Mouse (Mus musculus) embryo, embryonic 10.5 days (tissue): ENCODE measurements at regions not wholly inside any gene's neighbourhood (a gene's known extent, or its start where the extent isn't known, plus 50 kb on each side); places are given as distances from the start of the nearest gene placed in this dataset.

Experiments used
- DNase-seq: peaks from one replicate; pipeline ENCODE4 v3.0.0-alpha.2; 2015; ENCODE audit warnings: low spot score

DNA sequence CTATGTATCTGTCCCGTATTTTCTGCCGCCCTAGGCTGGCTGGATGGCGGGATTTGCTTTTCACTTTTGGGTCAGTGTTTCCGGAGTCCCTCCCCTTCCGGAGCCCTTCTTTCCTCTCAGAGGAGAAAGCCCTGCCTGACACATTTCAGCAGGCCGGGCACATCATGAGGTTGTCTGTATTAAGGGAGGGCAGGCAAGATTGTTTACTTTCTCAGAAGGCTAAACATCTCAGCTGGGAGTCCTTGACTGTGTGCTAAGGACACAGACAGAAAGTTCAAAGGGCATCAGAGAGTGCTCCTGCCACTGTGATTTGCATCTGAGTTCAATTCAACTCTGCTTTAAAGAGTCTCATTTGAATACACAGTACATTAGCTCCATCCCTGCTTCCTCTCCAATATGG, 218.8 kb upstream of the Pard3b start:
- DNase-seq, result peak; percentile 42

DNA sequence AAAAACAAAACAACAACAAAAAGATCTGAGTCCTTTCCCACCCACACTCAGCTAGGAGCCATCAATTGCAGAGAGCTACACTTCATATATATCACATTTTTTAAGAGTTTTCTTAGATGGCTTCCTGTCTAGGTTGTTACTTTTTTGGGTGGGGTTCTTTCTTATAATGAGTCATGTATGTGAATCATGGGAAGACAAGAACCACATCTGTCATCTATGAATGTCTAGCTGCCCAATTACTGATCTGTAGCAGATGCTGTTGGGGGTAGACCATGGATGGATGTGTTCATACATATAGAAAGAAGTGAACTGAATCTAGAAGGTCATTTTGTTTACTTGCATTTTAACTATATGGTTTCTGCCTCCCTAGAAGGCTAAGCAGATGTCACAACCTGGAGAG, 215.4 kb upstream of the Pard3b start:
- DNase-seq, result no peak

GRCm38 (mm10) chr1:61428706-61429501, 209.7 kb upstream of the Pard3b start:
- no peak for DNase-seq

DNA sequence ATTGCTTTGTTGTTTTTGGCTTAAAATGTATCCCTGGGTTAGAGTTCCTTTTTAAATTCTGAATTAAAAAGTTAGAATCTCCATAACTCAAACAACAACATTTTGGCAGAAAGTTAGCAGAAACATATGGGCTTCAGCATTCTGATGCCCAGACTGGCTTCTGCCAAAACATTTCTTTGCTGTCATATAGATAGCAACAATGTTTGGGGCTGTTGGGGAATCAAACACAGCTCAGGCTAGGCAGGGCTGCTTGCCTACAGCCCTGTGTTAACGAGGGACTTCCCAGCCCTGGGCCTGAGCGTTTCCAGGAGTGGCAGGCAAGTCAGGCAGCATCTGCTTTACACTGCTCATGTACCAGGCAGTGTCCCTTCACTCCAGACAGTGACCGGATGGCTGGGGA, 201.0 kb upstream of the Pard3b start:
- no peak for DNase-seq

DNA sequence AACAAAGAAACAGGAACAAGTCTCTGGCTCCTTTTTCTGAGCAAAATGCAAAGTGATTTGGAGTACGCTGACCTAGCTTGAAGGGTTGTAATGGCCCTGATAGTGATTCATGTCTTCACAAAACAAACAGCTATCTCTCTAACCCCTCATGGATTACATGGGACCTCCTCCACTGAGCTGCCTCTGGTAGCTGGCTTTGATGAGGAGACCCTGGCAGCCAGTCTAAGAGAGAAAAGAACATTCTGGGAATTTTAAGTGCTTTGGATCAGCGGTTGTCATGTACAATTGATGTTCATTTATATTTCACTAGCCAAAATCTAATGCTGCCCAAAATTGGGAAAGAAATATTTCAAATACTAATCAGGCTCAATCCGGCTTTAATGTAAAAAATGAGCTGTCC, 177.2 kb upstream of the Pard3b start:
- no peak for DNase-seq

GRCm38 (mm10) chr1:61470617-61471214, 167.9 kb upstream of the Pard3b start:
- DNase-seq, result no peak

DNA sequence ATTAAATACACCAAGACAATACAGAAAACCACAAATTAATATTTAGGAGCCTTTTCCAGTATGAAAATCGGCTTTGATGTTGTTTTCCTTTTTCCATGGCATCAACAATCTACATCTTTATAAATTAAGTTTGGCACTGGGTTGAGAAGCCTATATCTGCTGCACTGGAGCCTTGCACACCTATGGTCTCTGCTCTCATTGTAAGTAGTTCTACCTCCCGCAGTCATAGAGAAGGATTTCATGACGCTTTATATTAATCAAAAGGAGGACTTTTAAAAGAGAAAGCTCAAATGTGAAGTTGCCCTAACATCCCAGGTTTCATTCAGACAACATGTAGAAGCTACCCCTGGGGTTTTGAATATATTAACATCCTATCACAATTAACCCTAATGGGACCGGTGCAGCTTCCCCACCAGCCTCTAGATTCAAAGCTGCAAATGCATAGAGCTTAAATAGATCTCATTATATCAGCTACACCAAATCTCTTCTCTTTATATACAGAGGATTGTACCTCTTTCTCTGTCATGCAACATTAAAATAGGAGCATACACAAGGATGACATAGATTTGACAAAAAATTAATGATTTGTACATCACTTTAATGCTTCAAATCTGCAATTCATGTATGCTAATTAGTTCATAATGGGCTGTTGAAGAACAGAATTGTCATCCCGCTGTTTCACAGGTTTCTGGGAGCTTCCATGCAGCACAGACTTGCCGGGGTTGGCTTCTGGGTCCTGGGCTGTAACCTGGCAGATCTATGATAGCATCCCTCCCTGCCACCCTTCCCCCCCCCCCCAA, 166.6 kb upstream of the Pard3b start:
- no peak for DNase-seq

GRCm38 (mm10) chr1:61472579-61473242, 165.9 kb upstream of the Pard3b start:
- DNase-seq, result no peak

GRCm38 (mm10) chr1:61485459-61485858, 153.2 kb upstream of the Pard3b start:
- DNase-seq, result no peak

DNA sequence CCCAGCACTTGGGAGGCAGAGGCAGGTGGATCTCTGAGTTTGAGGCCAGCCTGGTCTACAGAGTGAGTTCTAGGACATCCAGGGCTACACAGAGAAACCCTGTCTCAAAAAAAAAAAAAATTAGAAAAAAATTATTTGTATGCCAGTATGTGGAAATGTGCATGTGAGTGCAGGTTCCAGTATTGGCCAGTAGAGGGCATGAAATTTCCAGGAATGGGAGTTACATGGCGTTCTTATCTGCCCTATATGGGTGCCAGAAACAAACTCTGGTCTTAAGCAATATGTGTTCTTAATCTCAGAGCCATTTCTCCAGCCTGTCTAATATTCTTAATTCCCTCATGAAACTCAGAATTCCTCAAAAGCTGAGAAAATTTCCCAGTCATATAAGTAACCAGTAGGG, 113.7 kb upstream of the Pard3b start:
- DNase-seq, result no peak

GRCm38 (mm10) chr1:61525881-61526280, 112.7 kb upstream of the Pard3b start:
- DNase-seq, result no peak

- DNase-seq, result no peak
Observed at GRCm38 (mm10) chr1:61528757-61529156, 109.9 kb upstream of the Pard3b start.

- DNase-seq, result peak; percentile 72
Observed at GRCm38 (mm10) chr1:61530166-61530565, 108.5 kb upstream of the Pard3b start.

DNA sequence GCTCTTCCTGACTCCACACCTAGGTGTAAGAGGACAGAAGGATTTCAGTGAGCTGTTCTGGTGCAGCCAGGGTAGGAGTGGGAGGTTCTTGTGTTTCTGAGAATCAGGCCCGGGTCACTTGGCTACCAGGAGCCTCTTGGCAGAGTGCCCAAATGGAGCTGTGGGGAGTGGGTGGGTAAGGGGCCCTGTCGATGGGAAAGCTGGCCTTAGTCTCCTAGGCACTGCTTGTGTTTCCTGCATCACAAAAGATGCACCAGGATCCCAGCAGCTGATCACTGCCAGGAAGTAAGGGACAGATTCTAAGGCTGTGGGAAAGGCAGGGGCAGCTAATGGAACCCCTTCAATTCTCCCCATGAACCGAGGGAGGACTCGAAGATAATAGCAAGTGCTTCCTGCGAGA, 107.1 kb upstream of the Pard3b start:
- DNase-seq, result no peak

DNA sequence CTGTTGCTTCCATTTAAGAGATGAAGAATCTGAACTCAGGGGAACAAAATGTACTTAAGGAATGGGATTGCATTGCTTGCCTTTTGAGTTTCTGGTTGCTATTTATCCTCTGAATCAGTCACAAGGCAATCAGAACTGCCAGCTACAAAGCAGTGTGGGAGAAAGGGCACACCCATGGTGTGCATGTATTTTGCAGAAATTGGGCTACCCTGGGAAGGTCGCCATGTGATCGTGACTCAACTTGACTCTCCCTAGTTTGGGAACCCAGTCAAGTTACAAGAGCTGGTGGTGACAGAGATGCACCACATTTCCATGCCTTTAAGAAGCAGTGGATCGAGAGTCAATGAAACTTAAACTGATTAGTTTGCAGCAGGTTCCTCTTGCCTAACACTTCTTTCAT, 98.5 kb upstream of the Pard3b start:
- no peak for DNase-seq

DNA sequence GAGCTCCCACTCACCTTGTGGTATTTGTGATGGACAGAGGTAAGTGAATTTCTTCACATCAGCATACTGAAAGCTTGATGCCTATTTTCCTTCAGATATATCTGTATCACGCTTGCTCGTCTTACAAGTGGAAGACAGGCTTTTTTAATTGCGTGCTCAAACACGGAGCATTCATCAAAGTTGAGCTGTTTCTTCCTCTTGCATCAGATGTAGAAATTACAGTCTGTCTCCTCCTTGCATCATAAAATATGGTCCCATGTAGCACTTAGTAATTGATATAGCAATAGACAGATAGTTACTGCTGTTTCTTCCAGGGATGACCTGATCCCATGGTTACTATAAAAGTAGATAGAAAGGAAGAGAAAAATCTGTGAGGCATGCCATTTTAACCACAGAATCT, 97.5 kb upstream of the Pard3b start:
- DNase-seq, result no peak

GRCm38 (mm10) chr1:61552577-61553517, 85.8 kb upstream of the Pard3b start:
- no peak for DNase-seq

- no peak for DNase-seq
Observed at GRCm38 (mm10) chr1:61559514-61559913, 79.1 kb upstream of the Pard3b start.

DNA sequence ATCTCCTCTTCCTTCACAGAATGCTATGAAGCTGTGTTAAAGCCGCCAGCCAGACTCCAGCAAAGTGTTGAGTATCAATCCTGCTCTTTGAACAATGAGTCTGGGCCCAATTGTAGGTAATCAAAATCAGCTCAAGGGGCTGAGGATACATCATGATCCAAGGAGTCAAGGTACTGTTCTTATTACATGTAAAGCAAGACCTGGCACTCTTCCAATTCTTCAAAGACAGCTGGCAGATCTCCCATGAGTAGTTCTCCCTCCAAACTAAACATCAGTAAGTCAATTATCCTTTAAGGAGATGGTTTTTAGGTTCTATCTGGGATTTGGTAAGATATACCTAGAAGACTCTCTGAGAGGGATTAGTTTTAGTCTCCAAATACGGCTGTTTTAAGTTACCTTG, 76.5 kb upstream of the Pard3b start:
- DNase-seq, result no peak

- DNase-seq, result no peak
Observed at GRCm38 (mm10) chr1:61565471-61565870, 73.2 kb upstream of the Pard3b start.

- no peak for DNase-seq
Observed at GRCm38 (mm10) chr1:61574276-61574675, 64.3 kb upstream of the Pard3b start.
